20 mouse cellular contexts compared by ENCODE assay signal in genomic region chr3:149306709-149307108, GRCm38 (mm10).
DNase-seq lines count a peak whose midpoint lies in the region; ATAC-seq and TF ChIP-seq lines count a peak whose summit lies in the region.
"Had no signal": no experiment of that assay in that cellular context is flagged by ENCODE, and none has a peak within 500 bp of the region (broad histone marks: within the 10 kb centered on the region; RNA-seq: fewer than 3 reads in every experiment).

No protein-coding gene starts in this region.

- H3K4me2 ChIP-seq in forebrain, embryonic 11.5 days (ENCODE audit: low read depth, low read length, severe bottlenecking), result no peak overlapping the region
- no peak overlapping the region for H3K4me2 ChIP-seq in forebrain, embryonic 15.5 days (replicated peaks)
- no peak overlapping the region for H3K4me2 ChIP-seq in kidney, embryonic 15.5 days
- no peak overlapping the region for H3K4me2 ChIP-seq in CH12.LX (ENCODE audit: insufficient read depth, low read depth, poor library complexity, severe bottlenecking)
- no peak overlapping the region for H3K4me2 ChIP-seq in neural tube, embryonic 15.5 days
- H3K4me2 ChIP-seq: embryonic facial prominence, embryonic 13.5 days; heart, embryonic 13.5 days; hindbrain, embryonic 15.5 days had no signal

- TF ChIP-seq EP300 in CH12.LX (IDR thresholded peaks at IDR 0.05; ENCODE audit: low read length), result 0 out of 2 replicates have a peak, but pooled peaks have one; percentile 27

- H3K4me3 ChIP-seq in forebrain, embryonic 11.5 days (ENCODE audit: low read depth, low read length), result no peak overlapping the region
- no peak overlapping the region for H3K4me3 ChIP-seq in forebrain, embryonic 15.5 days
- no peak overlapping the region for H3K4me3 ChIP-seq in kidney, embryonic 15.5 days (replicated peaks)
- no peak overlapping the region for H3K4me3 ChIP-seq in CH12.LX (replicated peaks in 1 of 3; ENCODE audit: low read depth in 2 of 3, low read length in 2 of 3, poor library complexity in 1 of 3)
- H3K4me3 ChIP-seq in neural tube, embryonic 15.5 days (replicated peaks), result no peak overlapping the region
- H3K4me3 ChIP-seq: embryonic facial prominence, embryonic 13.5 days; heart, embryonic 13.5 days; hindbrain, embryonic 15.5 days had no signal

- H3K9ac ChIP-seq in forebrain, embryonic 11.5 days (ENCODE audit: low read length), result no peak overlapping the region
- no peak overlapping the region for H3K9ac ChIP-seq in forebrain, embryonic 15.5 days (replicated peaks)
- H3K9ac ChIP-seq in kidney, embryonic 15.5 days, result no peak overlapping the region
- H3K9ac ChIP-seq in CH12.LX (ENCODE audit: insufficient read depth, low read depth), result no peak overlapping the region
- H3K9ac ChIP-seq in neural tube, embryonic 15.5 days (replicated peaks), result no peak overlapping the region
- H3K9ac ChIP-seq: embryonic facial prominence, embryonic 13.5 days; heart, embryonic 13.5 days; hindbrain, embryonic 15.5 days had no signal

- H3K4me1 ChIP-seq in forebrain, embryonic 11.5 days (replicated peaks; ENCODE audit: control insufficient read depth, insufficient read depth, low read length), result no peaks in the 10 kb centered on the region
- no peaks in the 10 kb centered on the region for H3K4me1 ChIP-seq in forebrain, embryonic 15.5 days
- peaks cover 4% of the 10 kb centered on the region; the same call in 1 of the 2 replicates for H3K4me1 ChIP-seq in kidney, embryonic 15.5 days
- peaks cover 5 to 38% of the 10 kb centered on the region in 2 experiments for H3K4me1 ChIP-seq in CH12.LX (ENCODE audit: control insufficient read depth in 1 of 2, insufficient read depth in 2 of 2)
- H3K4me1 ChIP-seq in neural tube, embryonic 15.5 days, result no peaks in the 10 kb centered on the region
- H3K4me1 ChIP-seq: heart, embryonic 13.5 days; hindbrain, embryonic 15.5 days had no signal

- no peak for TF ChIP-seq CTCF in CH12.LX (conservative IDR thresholded peaks at IDR 0.05 in 1 of 2, IDR thresholded peaks at IDR 0.05 in 1 of 2; ENCODE audit: low read depth in 2 of 2, low read length in 2 of 2)

- dilution Hi-C loops in CH12.LX (cut with MboI; ENCODE audit: extremely low pct_ligation_motif_present, extremely low pct_unique_long_range_greater_than_20kb, low sequenced_read_pairs), result no loop called here

- WGBS in forebrain, embryonic 11.5 days, result 14% methylated on average over 3 of the region's 3 CpGs
- WGBS in forebrain, embryonic 15.5 days, result 30% methylated on average over 3 of the region's 3 CpGs
- WGBS in kidney, embryonic 15.5 days, result 61% methylated on average over 3 of the region's 3 CpGs
- WGBS in neural tube, embryonic 15.5 days, result 58% methylated on average over 3 of the region's 3 CpGs

- ATAC-seq in forebrain, embryonic 11.5 days (replicated peaks; ENCODE audit: low FRiP score), result peak; percentile 80
- ATAC-seq in forebrain, embryonic 15.5 days (replicated peaks), result no peak
- 0 out of 2 replicates have a peak, but pooled peaks have one; percentile 40 for ATAC-seq in kidney, embryonic 15.5 days (replicated peaks; ENCODE audit: low FRiP score)
- no peak for ATAC-seq in neural tube, embryonic 15.5 days (ENCODE audit: low FRiP score)
- ATAC-seq: CD4-positive, CD25-positive, alpha-beta regulatory T cell, adult 4 months; intestine, embryonic 16.5 days had no signal

- no peaks in the 10 kb centered on the region for H3K79me2 ChIP-seq in CH12.LX (replicated peaks; ENCODE audit: control insufficient read depth, extremely low read depth, insufficient read depth, poor library complexity, severe bottlenecking)

- peak; percentile 42 for DNase-seq in embryo, embryonic 10.5 days (ENCODE audit: low spot score)
- DNase-seq in embryo, embryonic 9.5 days (ENCODE audit: extremely low spot score), result no peak
- no peak for DNase-seq in forebrain, embryonic 11.5 days (ENCODE audit: low spot score)
- no peak for DNase-seq in kidney, postnatal 4 days
- no peak for DNase-seq in CH12.LX (ENCODE audit: extremely low read depth)
- DNase-seq: adrenal gland, postnatal 10 days; B cell, adult 2 months; cerebellum, adult 11 months; cerebellum, adult 8-10 months; cerebellum, postnatal 14 days; gastrocnemius, postnatal 14 days; heart, postnatal 36 days had no signal

- H3K9me3 ChIP-seq in forebrain, embryonic 11.5 days (ENCODE audit: control insufficient read depth, low read length), result no peaks in the 10 kb centered on the region
- no peaks in the 10 kb centered on the region for H3K9me3 ChIP-seq in forebrain, embryonic 15.5 days
- no peaks in the 10 kb centered on the region for H3K9me3 ChIP-seq in kidney, embryonic 15.5 days (replicated peaks)
- H3K9me3 ChIP-seq in CH12.LX (replicated peaks; ENCODE audit: low read length), result peaks cover 3% of the 10 kb centered on the region
- no peaks in the 10 kb centered on the region for H3K9me3 ChIP-seq in neural tube, embryonic 15.5 days (replicated peaks)
- H3K9me3 ChIP-seq: embryonic facial prominence, embryonic 13.5 days; heart, embryonic 13.5 days; hindbrain, embryonic 15.5 days had no signal

- no peak for TF ChIP-seq POLR2A in CH12.LX (IDR thresholded peaks at IDR 0.05; ENCODE audit: low read depth, low read length)

- no peak for TF ChIP-seq RAD21 in CH12.LX (IDR thresholded peaks at IDR 0.05; ENCODE audit: low read depth, low read length)

- H3K27ac ChIP-seq in forebrain, embryonic 11.5 days (ENCODE audit: low read depth, low read length), result no peak overlapping the region
- H3K27ac ChIP-seq in forebrain, embryonic 15.5 days (replicated peaks), result no peak overlapping the region
- no peak overlapping the region for H3K27ac ChIP-seq in kidney, embryonic 15.5 days
- no peak overlapping the region for H3K27ac ChIP-seq in CH12.LX (ENCODE audit: insufficient read depth, low read depth)
- H3K27ac ChIP-seq in neural tube, embryonic 15.5 days (replicated peaks), result no peak overlapping the region
- H3K27ac ChIP-seq: embryonic facial prominence, embryonic 13.5 days; heart, embryonic 13.5 days; hindbrain, embryonic 15.5 days had no signal

- H3K36me3 ChIP-seq in forebrain, embryonic 11.5 days (ENCODE audit: control insufficient read depth, insufficient read depth, low read length), result no peaks in the 10 kb centered on the region
- no peaks in the 10 kb centered on the region for H3K36me3 ChIP-seq in forebrain, embryonic 15.5 days
- no peaks in the 10 kb centered on the region for H3K36me3 ChIP-seq in kidney, embryonic 15.5 days
- no peaks in the 10 kb centered on the region for H3K36me3 ChIP-seq in CH12.LX (replicated peaks in 1 of 2; ENCODE audit: control insufficient read depth in 1 of 2, insufficient read depth in 1 of 2, low read length in 1 of 2)
- H3K36me3 ChIP-seq in neural tube, embryonic 15.5 days, result no peaks in the 10 kb centered on the region
- H3K36me3 ChIP-seq: embryonic facial prominence, embryonic 13.5 days; heart, embryonic 13.5 days; hindbrain, embryonic 15.5 days had no signal

- no peaks in the 10 kb centered on the region for H3K27me3 ChIP-seq in forebrain, embryonic 11.5 days (ENCODE audit: control insufficient read depth, insufficient read depth, low read length)
- H3K27me3 ChIP-seq in forebrain, embryonic 15.5 days, result no peaks in the 10 kb centered on the region
- no peaks in the 10 kb centered on the region for H3K27me3 ChIP-seq in kidney, embryonic 15.5 days
- H3K27me3 ChIP-seq in CH12.LX (replicated peaks), result no peaks in the 10 kb centered on the region
- no peaks in the 10 kb centered on the region for H3K27me3 ChIP-seq in neural tube, embryonic 15.5 days (replicated peaks)
- H3K27me3 ChIP-seq: embryonic facial prominence, embryonic 13.5 days; heart, embryonic 13.5 days had no signal

- in situ Hi-C loops in CH12.LX (cut with MboI; ENCODE audit: low pct_ligation_motif_present, low pct_unique_long_range_greater_than_20kb, low sequenced_read_pairs), result no loop called here

TF ChIP-seq in CH12.LX, 34 proteins besides CTCF, POLR2A, EP300 and RAD21:
- TF ChIP-seq HCFC1 (IDR thresholded peaks at IDR 0.05; ENCODE audit: low read depth, low read length) (no peak), ZMIZ1 (IDR thresholded peaks at IDR 0.05; ENCODE audit: low read depth, low read length) (no peak), MAZ (IDR thresholded peaks at IDR 0.05; ENCODE audit: low read depth, low read length) (0 out of 2 replicates have a peak, but pooled peaks have one; percentile 25), IRF4 (IDR thresholded peaks at IDR 0.05; ENCODE audit: low read depth, low read length) (0 out of 2 replicates have a peak, but pooled peaks have one; percentile 16)

Comparison
In these comparisons a context has a peak if more than half of its experiments do, and no peak if none do; other contexts are left out.
1. ATAC-seq: peak in forebrain, embryonic 11.5 days (single experiment) and kidney, embryonic 15.5 days (single experiment); none in forebrain, embryonic 15.5 days (single experiment) and neural tube, embryonic 15.5 days (single experiment).